Mouse (Mus musculus): Measurements from ENCODE around the gene Stox2. TPM values are rescaled to one million over a fixed set of nuclear protein-coding genes. Genes with fewer than 3 reads are reported as not detected.

Stox2 gene
- polyA plus RNA-seq (2014; fragmentation: Illumina TruSeq; extraction: RNeasy Lipid Tissue Mini Kit (QIAGEN cat#74804); ENCODE audit: low read depth, low replicate concordance): 10.6 TPM

GRCm38 (mm10) chr8:47446312-47447046, at the start of gene Stox2:
Gene Stox2, minus strand, starts transcription at chr8:47446362.

Other genes with a start within 250 kb of the Stox2 start
- gene Trappc11, start 87.1 kb upstream of the Stox2 start, polyA plus RNA-seq (2014; fragmentation: Illumina TruSeq; extraction: RNeasy Lipid Tissue Mini Kit (QIAGEN cat#74804); ENCODE audit: low read depth, low replicate concordance): 38.2 TPM
- 29.1 TPM for gene Rwdd4a, start 87.3 kb upstream of the Stox2 start, polyA plus RNA-seq (2014; fragmentation: Illumina TruSeq; extraction: RNeasy Lipid Tissue Mini Kit (QIAGEN cat#74804); ENCODE audit: low read depth, low replicate concordance)
- 13.2 TPM for gene Ing2, start 229.2 kb upstream of the Stox2 start, polyA plus RNA-seq (2014; fragmentation: Illumina TruSeq; extraction: RNeasy Lipid Tissue Mini Kit (QIAGEN cat#74804); ENCODE audit: low read depth, low replicate concordance)

All from sigmoid colon, adult 10 weeks (tissue).